Mouse (Mus musculus): ENCODE measurements around the gene Gss. TPM values are rescaled to one million over a fixed set of nuclear protein-coding genes. Genes with fewer than 3 reads are reported as not detected.
"Not testable (repeated sequence)": the region's sequence is repeated elsewhere in the genome, so short reads cannot be mapped to it uniquely, and the experiment has no call there.

Gene Gss
- total and polyA plus RNA-seq, 2 experiments from 2014 or later, result 24.8 to 52.3 TPM

DNA sequence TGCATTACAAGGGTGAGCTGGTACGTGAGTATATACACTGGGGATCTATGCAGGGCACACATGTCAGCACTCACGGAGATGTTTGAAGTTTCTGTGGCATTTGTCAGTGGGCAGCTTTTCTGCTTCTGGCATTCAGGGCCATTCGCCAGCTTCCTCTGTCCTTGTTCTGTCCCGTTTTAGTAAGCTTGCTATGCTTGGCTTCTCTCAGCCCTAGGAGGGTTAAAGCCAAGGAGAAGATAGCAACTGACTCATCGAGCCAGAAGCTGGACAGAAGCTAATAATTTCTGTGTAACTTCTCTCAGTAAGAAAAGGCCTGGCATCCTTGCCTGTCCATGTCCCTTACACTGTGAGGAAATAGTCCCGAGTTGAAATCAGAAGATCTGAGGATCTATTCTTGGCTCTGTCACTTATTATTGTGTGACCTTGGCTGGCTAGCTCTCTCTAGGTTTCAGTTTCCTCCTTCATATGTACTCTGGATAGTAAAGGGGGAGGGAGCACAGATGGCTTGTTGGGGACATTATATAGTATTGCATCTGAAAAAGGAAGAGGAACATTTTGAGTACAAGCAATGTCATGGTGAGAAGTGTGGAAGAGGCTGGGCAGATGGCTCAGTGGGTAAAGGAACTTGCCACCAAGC, 51.7 kb downstream of the Gss start:
- Histone ChIP-seq H3K4me2 (ENCODE audit: low read depth, low read length) (peak overlapping the region; percentile 42), H3K9me3 (replicated peaks; ENCODE audit: control insufficient read depth, low read length) (no peaks in the 10 kb centered on the region), H3K36me3 (replicated peaks; ENCODE audit: control insufficient read depth, insufficient read depth, low read length) (no peaks in the 10 kb centered on the region), H3K9ac (replicated peaks; ENCODE audit: low read depth, low read length) (peak overlapping the region; percentile 36; the same call in 1 of the 2 replicates), H3K27me3 (ENCODE audit: control insufficient read depth, insufficient read depth, low read length) (no peaks in the 10 kb centered on the region), H3K4me1 (ENCODE audit: control insufficient read depth, insufficient read depth) (peaks cover 17% of the 10 kb centered on the region), H3K27ac (ENCODE audit: low read depth) (peak overlapping the region; percentile 98), H3K4me3 (ENCODE audit: low read depth, low read length) (peak overlapping the region; percentile 11; the same call in 1 of the 2 replicates)
- TF ChIP-seq EP300 (IDR thresholded peaks at IDR 0.05; ENCODE audit: low read depth) (no peak), CTCF (IDR thresholded peaks at IDR 0.05; ENCODE audit: low read depth) (no peak)
- ATAC-seq (ENCODE audit: insufficient read depth, low read depth), result peak; percentile 83
- peak; percentile 83 for DNase-seq (ENCODE audit: low spot score)
- WGBS, result 14% methylated on average over 6 of the region's 6 CpGs

DNA sequence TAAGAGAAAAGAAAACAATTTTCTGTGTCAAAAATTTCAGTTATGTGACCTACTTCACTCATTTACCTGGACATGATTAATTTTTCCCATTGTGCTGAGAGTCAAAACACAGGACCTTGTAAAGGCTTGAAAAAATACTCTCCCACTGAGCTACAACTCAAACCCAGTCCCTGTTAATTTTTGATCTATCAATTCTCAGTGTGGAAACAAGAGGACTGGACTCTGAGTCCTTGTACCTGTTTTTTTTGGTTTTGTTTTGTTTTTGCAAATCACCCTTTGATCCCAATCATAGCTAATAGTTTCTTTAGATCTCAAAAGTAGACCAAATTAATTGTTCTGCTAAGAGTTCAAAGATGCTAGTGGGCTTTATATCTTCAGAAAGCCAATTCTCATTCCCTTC, 52.9 kb downstream of the Gss start:
- Histone ChIP-seq H3K27me3 (ENCODE audit: control insufficient read depth, insufficient read depth, low read length) (no peaks in the 10 kb centered on the region), H3K4me2 (ENCODE audit: low read depth, low read length) (no peak overlapping the region), H3K9me3 (replicated peaks; ENCODE audit: control insufficient read depth, low read length) (no peaks in the 10 kb centered on the region), H3K4me3 (ENCODE audit: low read depth, low read length) (no peak overlapping the region), H3K36me3 (replicated peaks; ENCODE audit: control insufficient read depth, insufficient read depth, low read length) (no peaks in the 10 kb centered on the region), H3K27ac (ENCODE audit: low read depth) (peak overlapping the region; percentile 98; the same call in 1 of the 2 replicates), H3K9ac (replicated peaks; ENCODE audit: low read depth, low read length) (no peak overlapping the region), H3K4me1 (ENCODE audit: control insufficient read depth, insufficient read depth) (peaks cover 17% of the 10 kb centered on the region)
- TF ChIP-seq EP300 (IDR thresholded peaks at IDR 0.05; ENCODE audit: low read depth) (no peak), CTCF (IDR thresholded peaks at IDR 0.05; ENCODE audit: low read depth) (no peak)
- DNase-seq (ENCODE audit: low spot score) (no peak), ATAC-seq (ENCODE audit: insufficient read depth, low read depth) (no peak)

DNA sequence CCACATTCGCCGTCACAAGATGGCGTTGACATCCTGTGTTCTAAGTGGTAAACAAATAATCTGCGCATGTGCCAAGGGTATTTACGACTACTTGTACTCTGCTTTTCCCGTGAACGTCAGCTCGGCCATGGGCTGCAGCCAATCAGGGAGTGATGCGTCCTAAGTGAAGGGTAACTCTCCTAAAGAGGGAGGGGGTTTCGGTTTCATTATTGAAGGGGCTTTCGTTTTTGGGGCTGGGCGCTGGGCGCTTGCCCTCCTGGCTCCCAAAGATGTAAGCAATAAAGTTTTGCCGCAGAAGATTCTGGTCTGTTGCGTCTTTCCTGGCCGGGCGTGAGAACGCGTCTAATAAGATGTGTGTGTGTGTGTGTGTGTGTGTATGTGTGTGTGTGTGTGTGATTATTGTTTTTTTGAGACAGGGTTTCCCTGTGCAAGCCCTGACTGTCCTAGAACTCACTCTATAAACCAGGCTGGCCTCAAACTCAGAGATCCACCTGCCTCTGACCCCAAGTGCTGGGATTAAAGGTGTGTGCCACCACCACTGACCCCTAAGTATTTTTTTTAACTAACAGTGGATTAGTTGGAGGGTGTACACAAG, 54.0 kb downstream of the Gss start:
- Histone ChIP-seq H3K4me1 (ENCODE audit: control insufficient read depth, insufficient read depth) (peaks cover 17% of the 10 kb centered on the region), H3K4me3 (ENCODE audit: low read depth, low read length) (0 out of 2 replicates have a peak overlapping the region, but pooled peaks have one; percentile 18), H3K4me2 (ENCODE audit: low read depth, low read length) (peak overlapping the region; percentile 21; the same call in 1 of the 2 replicates)
- DNase-seq (ENCODE audit: low spot score); H3K36me3 ChIP-seq (replicated peaks; ENCODE audit: control insufficient read depth, insufficient read depth, low read length); H3K27me3 ChIP-seq (ENCODE audit: control insufficient read depth, insufficient read depth, low read length); H3K9me3 ChIP-seq (replicated peaks; ENCODE audit: control insufficient read depth, low read length); H3K9ac ChIP-seq (replicated peaks; ENCODE audit: low read depth, low read length); H3K27ac ChIP-seq (ENCODE audit: low read depth): not testable (repeated sequence)
- 72% methylated on average over 13 of the region's 19 CpGs for WGBS
- ATAC-seq (ENCODE audit: insufficient read depth, low read depth), result 0 out of 2 replicates have a peak, but pooled peaks have one; percentile 6

DNA sequence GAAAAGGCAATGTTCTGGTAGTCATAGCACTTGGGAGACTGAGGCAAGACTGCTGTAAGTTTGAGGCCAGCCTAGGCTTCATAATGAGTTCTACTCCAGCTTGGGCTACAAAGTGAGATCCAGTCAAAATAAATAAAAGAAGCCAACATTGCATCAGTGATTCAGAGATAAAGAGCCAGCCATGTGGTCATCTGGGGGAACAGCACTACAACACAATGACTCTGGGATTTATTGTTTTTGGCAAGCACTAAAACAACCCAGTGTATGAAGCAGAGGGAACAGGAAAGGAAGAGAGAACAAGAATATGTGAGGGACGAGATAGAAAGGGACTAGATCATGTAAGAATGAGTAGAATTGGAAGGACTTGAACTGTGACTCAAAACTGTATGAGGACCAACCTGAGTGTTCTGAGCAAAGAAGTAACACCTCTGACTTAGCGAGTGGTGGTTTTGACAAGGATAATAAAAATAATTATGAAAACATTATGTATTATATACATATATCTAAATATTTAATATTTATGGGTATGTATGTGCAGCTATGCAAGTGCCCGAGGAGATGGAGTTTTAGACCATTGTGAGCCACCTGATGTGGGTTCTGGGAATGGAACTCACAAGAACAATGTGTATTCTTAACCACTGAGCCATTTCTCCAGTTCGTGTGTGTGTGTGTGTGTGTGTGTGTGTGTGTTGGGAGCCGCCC, 54.7 kb downstream of the Gss start:
- Histone ChIP-seq H3K36me3 (replicated peaks; ENCODE audit: control insufficient read depth, insufficient read depth, low read length) (no peaks in the 10 kb centered on the region), H3K4me3 (ENCODE audit: low read depth, low read length) (no peak overlapping the region), H3K27ac (ENCODE audit: low read depth) (no peak overlapping the region), H3K4me1 (ENCODE audit: control insufficient read depth, insufficient read depth) (peaks cover 17% of the 10 kb centered on the region), H3K27me3 (ENCODE audit: control insufficient read depth, insufficient read depth, low read length) (no peaks in the 10 kb centered on the region), H3K9me3 (replicated peaks; ENCODE audit: control insufficient read depth, low read length) (no peaks in the 10 kb centered on the region), H3K4me2 (ENCODE audit: low read depth, low read length) (no peak overlapping the region), H3K9ac (replicated peaks; ENCODE audit: low read depth, low read length) (no peak overlapping the region)
- WGBS, result 69% methylated on average over 5 of the region's 5 CpGs
- TF ChIP-seq CTCF (IDR thresholded peaks at IDR 0.05; ENCODE audit: low read depth) (no peak), EP300 (IDR thresholded peaks at IDR 0.05; ENCODE audit: low read depth) (no peak)
- DNase-seq (ENCODE audit: low spot score), result no peak
- ATAC-seq (ENCODE audit: insufficient read depth, low read depth), result peak; percentile 12; the same call in 1 of the 2 replicates

DNA sequence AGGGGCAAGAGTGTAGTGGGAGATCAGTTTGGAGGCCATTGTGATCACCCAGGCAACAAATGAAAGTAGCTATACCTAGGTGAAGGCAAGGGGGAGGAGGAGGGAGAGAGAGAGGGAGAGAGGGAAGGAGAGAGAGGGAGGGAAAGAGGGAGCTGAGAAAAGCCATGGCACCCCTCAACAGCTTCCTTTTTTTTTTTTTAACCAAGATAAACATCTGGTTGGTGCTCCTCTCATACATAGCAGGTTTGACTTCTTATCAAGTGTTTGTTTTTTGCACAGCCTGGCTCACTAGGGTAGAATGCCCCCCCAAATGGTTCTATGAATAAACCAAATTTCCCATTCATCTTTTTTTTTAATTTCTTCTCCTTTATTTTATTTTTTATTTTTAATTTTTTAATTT, 56.3 kb downstream of the Gss start:
- DNase-seq (ENCODE audit: low spot score) (no peak), ATAC-seq (ENCODE audit: insufficient read depth, low read depth) (no peak)
- Histone ChIP-seq H3K27me3 (ENCODE audit: control insufficient read depth, insufficient read depth, low read length) (no peaks in the 10 kb centered on the region), H3K9ac (replicated peaks; ENCODE audit: low read depth, low read length) (no peak overlapping the region), H3K4me1 (ENCODE audit: control insufficient read depth, insufficient read depth) (peaks cover 8% of the 10 kb centered on the region), H3K9me3 (replicated peaks; ENCODE audit: control insufficient read depth, low read length) (no peaks in the 10 kb centered on the region), H3K36me3 (replicated peaks; ENCODE audit: control insufficient read depth, insufficient read depth, low read length) (no peaks in the 10 kb centered on the region), H3K4me3 (ENCODE audit: low read depth, low read length) (no peak overlapping the region), H3K27ac (ENCODE audit: low read depth) (no peak overlapping the region), H3K4me2 (ENCODE audit: low read depth, low read length) (no peak overlapping the region)
- TF ChIP-seq CTCF (IDR thresholded peaks at IDR 0.05; ENCODE audit: low read depth) (no peak), EP300 (IDR thresholded peaks at IDR 0.05; ENCODE audit: low read depth) (no peak)
